Mouse (Mus musculus) C2C12 (cell line): Measurements from ENCODE around the gene Sult4a1.

ENCODE experiments used
- CEBPB ChIP-seq: IDR thresholded peaks from one replicate; pipeline ENCODE4 v1.6.1; 2011; ENCODE audit warnings: low read depth, mild to moderate bottlenecking, control low read depth, moderate library complexity
- CTCF ChIP-seq: IDR thresholded peaks from one replicate; pipeline ENCODE4 v1.5.1; 2011; ENCODE audit not compliant: control insufficient read depth, insufficient read depth, insufficient read length
- FOSL1 ChIP-seq: IDR thresholded peaks from one replicate; pipeline ENCODE4 v1.8.0; 2011; ENCODE audit warnings: mild to moderate bottlenecking, low read length; ENCODE audit not compliant: poor library complexity, insufficient read depth, severe bottlenecking
- MAX ChIP-seq: IDR thresholded peaks from one replicate; pipeline ENCODE4 v1.6.1; 2011; ENCODE audit warnings: mild to moderate bottlenecking, control low read depth
- MYOG ChIP-seq: IDR thresholded peaks from one replicate; pipeline ENCODE4 v1.6.1; 2011; ENCODE audit not compliant: control insufficient read depth, insufficient read length; ENCODE audit errors: extremely low read depth
- USF1 ChIP-seq: IDR thresholded peaks from one replicate; pipeline ENCODE4 v1.6.1; 2011; ENCODE audit warnings: low read depth, mild to moderate bottlenecking, control low read depth, moderate library complexity

DNA sequence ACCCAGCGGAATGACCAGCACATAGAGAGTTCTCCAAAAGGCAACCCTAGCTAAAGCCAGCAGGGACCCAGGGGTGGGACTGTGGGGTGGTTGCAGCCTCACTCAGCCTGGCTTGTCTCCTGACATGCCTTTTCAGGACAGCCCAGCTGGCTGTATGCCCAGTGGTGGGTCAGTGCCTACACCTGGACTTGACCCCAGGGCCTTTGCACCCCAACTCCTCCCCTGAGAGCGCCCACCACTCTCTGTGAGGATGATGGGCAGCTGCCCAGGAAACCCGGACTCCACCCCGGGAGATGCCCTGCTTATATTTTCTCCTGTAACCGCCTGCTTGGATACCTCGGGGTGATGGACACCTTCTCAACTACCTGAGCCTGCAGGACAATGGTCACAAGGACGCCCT is 928 bp downstream of the Sult4a1 start:
- TF ChIP-seq FOSL1 (no peak), CTCF (no peak), MYOG (no peak), USF1 (no peak), MAX (no peak), CEBPB (no peak)
